Mouse (Mus musculus) myocyte (in vitro differentiated cells): ENCODE results near the gene Zdhhc16. TPM values are rescaled to one million over a fixed set of nuclear protein-coding genes. Genes with fewer than 3 reads are reported as not detected.
A peak's percentile ranks its signal among the peaks of the same experiment; 100 is the strongest.

Source experiments
- H3K27me3 ChIP-seq: one replicate; pipeline ENCODE4 v1.6.1; 2011; ENCODE audit not compliant: control insufficient read depth, insufficient read depth, insufficient read length
- H3K36me3 ChIP-seq: one replicate; pipeline ENCODE4 v1.6.1; 2011; ENCODE audit not compliant: control insufficient read depth, insufficient read depth
- H3K4me2 ChIP-seq: one replicate; pipeline ENCODE4 v1.6.1; 2011; ENCODE audit warnings: low read depth, control low read depth
- H3K4me3 ChIP-seq: one replicate; pipeline ENCODE4 v1.5.1; 2011; ENCODE audit warnings: mild to moderate bottlenecking, control low read depth, moderate library complexity
- H3K79me2 ChIP-seq: one replicate; pipeline ENCODE4 v1.6.1; 2011; ENCODE audit not compliant: control insufficient read depth, insufficient read depth
- H3ac ChIP-seq: one replicate; pipeline ENCODE4 v1.6.1; 2011; ENCODE audit not compliant: control insufficient read depth, insufficient read length
- CEBPB ChIP-seq: IDR thresholded peaks from 2 replicates; pipeline ENCODE4 v1.6.1; 2011; ENCODE audit warnings: mild to moderate bottlenecking, moderate library complexity; ENCODE audit not compliant: poor library complexity, insufficient read depth, severe bottlenecking
- E2F4 ChIP-seq: IDR thresholded peaks from one replicate; pipeline ENCODE4 v1.6.1; 2011; ENCODE audit warnings: mild to moderate bottlenecking, control low read depth, moderate library complexity; ENCODE audit not compliant: insufficient read depth
- MAX ChIP-seq: IDR thresholded peaks from one replicate; pipeline ENCODE4 v1.6.1; 2011; ENCODE audit warnings: low read depth, mild to moderate bottlenecking, control low read depth
- MYOD1 ChIP-seq, 3 experiments: IDR thresholded peaks; one replicate each; pipeline ENCODE4 v1.6.1; 2011; ENCODE audit warnings: control low read depth in 2 of 3, low read depth in 2 of 3, mild to moderate bottlenecking in 2 of 3, moderate library complexity in 1 of 3; ENCODE audit not compliant: insufficient read length in 2 of 3, control insufficient read depth in 1 of 3
- MYOG ChIP-seq, 3 experiments: IDR thresholded peaks; one replicate each; pipeline ENCODE4 v1.6.1; 2011; ENCODE audit warnings: control low read depth in 2 of 3, low read depth in 2 of 3, mild to moderate bottlenecking in 2 of 3; ENCODE audit not compliant: insufficient read length in 2 of 3, control insufficient read depth in 1 of 3, insufficient read depth in 1 of 3
- POLR2A ChIP-seq: IDR thresholded peaks from one replicate; pipeline ENCODE4 v1.6.1; 2011; ENCODE audit warnings: low read depth, mild to moderate bottlenecking, control low read depth, moderate library complexity; ENCODE audit not compliant: insufficient read length
- POLR2AphosphoS2 ChIP-seq: IDR thresholded peaks from one replicate; pipeline ENCODE4 v1.6.1; 2011; ENCODE audit warnings: low read depth, control low read depth; ENCODE audit not compliant: insufficient read length
- REST ChIP-seq: IDR thresholded peaks from one replicate; pipeline ENCODE4 v1.6.1; 2011; ENCODE audit warnings: mild to moderate bottlenecking, control low read depth, moderate library complexity; ENCODE audit not compliant: insufficient read depth, insufficient read length
- SRF ChIP-seq: IDR thresholded peaks from one replicate; pipeline ENCODE4 v1.6.1; 2011; ENCODE audit warnings: low read depth; ENCODE audit not compliant: control insufficient read depth, insufficient read length
- TCF12 ChIP-seq: IDR thresholded peaks from one replicate; pipeline ENCODE4 v1.6.1; 2011; ENCODE audit warnings: mild to moderate bottlenecking, control low read depth; ENCODE audit not compliant: poor library complexity, insufficient read depth, severe bottlenecking
- USF1 ChIP-seq: IDR thresholded peaks from one replicate; pipeline ENCODE4 v1.6.1; 2011; ENCODE audit warnings: low read depth, mild to moderate bottlenecking, control low read depth, moderate library complexity
- polyA plus RNA-seq: library from polyadenylated mRNA; unstranded; fragments of >200 nt; fragmentation: generic; extraction: Trizol; gene quantifications from one replicate; pipeline ENCODE4 v1.2.1, GENCODE M21; 2012; ENCODE audit warnings: missing spikeins

The Zdhhc16 gene
- 124 TPM for polyA plus RNA-seq

- no peaks in the 10 kb centered on the region for H3K27me3 ChIP-seq
- peak within 1 kb of the TSS; percentile 95 for H3K4me3 ChIP-seq
- H3ac ChIP-seq = peak within 1 kb of the TSS; percentile 75
- TF ChIP-seq TCF12 = no peak
- no peak for TF ChIP-seq CEBPB
- TF ChIP-seq REST = no peak
- peak; percentile 68 for TF ChIP-seq USF1
- TF ChIP-seq SRF = peak; percentile 30
- no peak for TF ChIP-seq MYOD1 (IDR thresholded peaks at IDR 0.05; ENCODE audit: control insufficient read depth in 1 of 3, insufficient read length in 2 of 3, low read depth in 2 of 3)
- peak; percentile 78 for TF ChIP-seq POLR2AphosphoS2
- peak; percentile 91 for TF ChIP-seq POLR2A
- TF ChIP-seq MYOG (IDR thresholded peaks at IDR 0.05; ENCODE audit: control insufficient read depth in 1 of 3, insufficient read depth in 1 of 3, insufficient read length in 2 of 3, low read depth in 2 of 3) = peak in 1 of 3 experiments; percentile 32
- peaks cover 13% of the 10 kb centered on the region for H3K36me3 ChIP-seq
- peak within 1 kb of the TSS; percentile 95 for H3K4me2 ChIP-seq
- peaks cover 60% of the 10 kb centered on the region for H3K79me2 ChIP-seq
Measured at GRCm38 (mm10) chr19:41933179-41934086, at the start of gene Zdhhc16, which contains the start of gene Exosc1. Gene Zdhhc16 (plus strand): TSS chr19:41933480. Gene Exosc1 (minus strand): TSS chr19:41933423.

- Histone ChIP-seq H3K36me3 (peaks cover 35% of the 10 kb centered on the region), H3K79me2 (no peaks in the 10 kb centered on the region), H3K27me3 (no peaks in the 10 kb centered on the region), H3K4me2 (no peak overlapping the region), H3K4me3 (no peak overlapping the region), H3ac (no peak overlapping the region)
- no peak for TF ChIP-seq SRF
- no peak for TF ChIP-seq MYOG (IDR thresholded peaks at IDR 0.05; ENCODE audit: control insufficient read depth in 1 of 3, insufficient read depth in 1 of 3, insufficient read length in 2 of 3, low read depth in 2 of 3)
- no peak for TF ChIP-seq POLR2AphosphoS2
- no peak for TF ChIP-seq POLR2A
Measured at GRCm38 (mm10) chr19:41883882-41884281, 49.4 kb upstream of the Zdhhc16 start.

- Histone ChIP-seq H3K27me3 (no peaks in the 10 kb centered on the region), H3K4me3 (no peak overlapping the region), H3ac (no peak overlapping the region), H3K36me3 (peaks cover 49% of the 10 kb centered on the region), H3K79me2 (no peaks in the 10 kb centered on the region), H3K4me2 (no peak overlapping the region)
- TF ChIP-seq E2F4 = no peak
Measured at GRCm38 (mm10) chr19:41888191-41888590, 45.1 kb upstream of the Zdhhc16 start.

- peak overlapping the region; percentile 92 for H3K4me3 ChIP-seq
- H3K27me3 ChIP-seq = no peaks in the 10 kb centered on the region
- H3K36me3 ChIP-seq = peaks cover 15% of the 10 kb centered on the region
- TF ChIP-seq E2F4 (no peak), POLR2A (peak; percentile 13)
- H3K4me2 ChIP-seq = peak overlapping the region; percentile 99
- peak overlapping the region; percentile 38 for H3ac ChIP-seq
- peaks cover 15% of the 10 kb centered on the region for H3K79me2 ChIP-seq
Measured at GRCm38 (mm10) chr19:41894959-41895358, 38.3 kb upstream of the Zdhhc16 start.

DNA sequence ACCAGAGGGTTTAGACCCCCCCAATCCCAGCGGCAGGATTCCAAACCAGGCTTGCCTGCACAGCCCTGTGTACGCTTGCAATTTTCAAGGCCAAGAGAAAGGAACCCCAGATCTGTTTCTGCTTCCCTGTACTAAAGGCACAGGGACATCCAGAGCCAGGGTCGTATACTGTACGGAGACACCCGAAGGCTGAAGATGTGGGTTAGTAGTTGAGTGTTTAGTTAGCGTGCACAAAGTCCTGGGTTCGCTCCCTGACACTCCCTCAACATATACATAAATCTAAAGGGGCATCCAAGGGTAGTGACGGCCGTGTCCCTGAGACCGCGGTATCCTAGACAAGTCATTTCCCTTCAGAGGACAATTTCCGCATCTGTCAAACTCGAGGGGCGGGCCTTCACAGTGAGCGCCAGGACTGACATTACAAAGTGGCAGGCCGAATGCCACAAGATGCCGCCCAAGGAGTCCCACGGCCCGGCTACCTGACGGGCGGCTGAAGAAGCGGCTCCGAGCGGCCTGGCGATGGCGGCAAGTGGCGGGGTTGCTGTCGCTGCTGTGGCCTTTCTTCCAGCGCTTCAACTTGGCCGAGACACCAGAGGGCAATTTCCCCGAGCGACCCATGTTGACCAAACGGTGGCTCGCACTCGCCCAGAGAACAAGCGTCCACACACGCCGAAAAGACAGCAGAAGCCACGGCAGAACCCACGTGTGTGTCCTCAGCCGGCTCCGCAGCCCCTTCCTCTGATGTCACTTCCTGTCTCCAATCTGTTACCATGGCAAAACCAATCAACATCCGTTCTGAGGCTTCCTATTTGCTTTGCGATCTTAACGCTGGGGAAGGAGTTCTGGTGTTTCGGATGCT is 37.6 kb upstream of the Zdhhc16 start, which contains the start of gene Rrp12:
Gene Rrp12, minus strand, starts transcription at position 714 of the 859 bp plus-strand sequence.
- Histone ChIP-seq H3K4me3 (peak within 1 kb of the TSS; percentile 92), H3K4me2 (peak within 1 kb of the TSS; percentile 99), H3K36me3 (peaks cover 9% of the 10 kb centered on the region), H3K79me2 (peaks cover 15% of the 10 kb centered on the region), H3ac (peak within 1 kb of the TSS; percentile 38), H3K27me3 (no peaks in the 10 kb centered on the region)
- TF ChIP-seq TCF12 = no peak
- peak; percentile 94 for TF ChIP-seq MAX
- TF ChIP-seq POLR2A = peak; percentile 73
- TF ChIP-seq USF1 = peak; percentile 29
- no peak for TF ChIP-seq CEBPB
- peak; percentile 66 for TF ChIP-seq POLR2AphosphoS2
